Mouse (Mus musculus) heart, embryonic 12.5 days (tissue): ENCODE results near the gene Galnt9. TPM values are rescaled to one million over a fixed set of nuclear protein-coding genes. Genes with fewer than 3 reads are reported as not detected.
A peak's percentile ranks its signal among the peaks of the same experiment; 100 is the strongest.

Source experiments
- ATAC-seq: fragments of 200-750 bp; cut with Nextera tagmentation; 2 replicates; pipeline ENCODE4 v1.8.0; 2017; ENCODE audit warnings: moderate TSS enrichment, moderate library complexity; ENCODE audit not compliant: insufficient number of reproducible peaks, low FRiP score
- H3K27ac ChIP-seq: fragments of 300-500 bp; sonication (generic); 2 replicates; pipeline ENCODE4 v1.5.1; 2016; ENCODE audit warnings: mild to moderate bottlenecking, moderate library complexity; ENCODE audit not compliant: poor library complexity, severe bottlenecking
- H3K27me3 ChIP-seq: fragments of 300-500 bp; sonication (generic); replicated peaks from 2 replicates; pipeline ENCODE4 v1.6.1; 2016; ENCODE audit warnings: mild to moderate bottlenecking, moderate library complexity
- H3K36me3 ChIP-seq: fragments of 300-500 bp; sonication (generic); 2 replicates; pipeline ENCODE4 v1.6.1; 2016; ENCODE audit warnings: mild to moderate bottlenecking, moderate library complexity
- H3K4me1 ChIP-seq: fragments of 300-500 bp; sonication (generic); replicated peaks from 2 replicates; pipeline ENCODE4 v1.6.1; 2016; ENCODE audit warnings: mild to moderate bottlenecking
- H3K4me2 ChIP-seq: fragments of 300-500 bp; sonication (generic); 2 replicates; pipeline ENCODE4 v1.6.1; 2016; ENCODE audit warnings: mild to moderate bottlenecking, moderate library complexity
- H3K4me3 ChIP-seq: fragments of 300-500 bp; sonication (generic); 2 replicates; pipeline ENCODE4 v1.5.1; 2016; ENCODE audit warnings: mild to moderate bottlenecking
- H3K9ac ChIP-seq: fragments of 300-500 bp; sonication (generic); 2 replicates; pipeline ENCODE4 v1.6.1; 2016; ENCODE audit warnings: mild to moderate bottlenecking, moderate library complexity
- H3K9me3 ChIP-seq: fragments of 300-500 bp; sonication (generic); replicated peaks from 2 replicates; pipeline ENCODE4 v1.6.1; 2016; ENCODE audit warnings: mild to moderate bottlenecking, moderate library complexity
- WGBS: fragments of 180-500 bp; shearing (Covaris S2); methylation state at CpG from one replicate; pipeline ENCODE4 v1.1.7; 2016; 5-methylcytosine and 5-hydroxymethylcytosine counted together
- polyA plus RNA-seq: library from polyadenylated mRNA; unstranded; fragments of >200 nt; fragmentation: Nextera tagmentation; extraction: Ambion mirVana; gene quantifications from 2 replicates; pipeline ENCODE4 v1.2.1, GENCODE M21; 2016

Galnt9 gene
- polyA plus RNA-seq, 1 experiment from 2014 or later, result not detected

DNA sequence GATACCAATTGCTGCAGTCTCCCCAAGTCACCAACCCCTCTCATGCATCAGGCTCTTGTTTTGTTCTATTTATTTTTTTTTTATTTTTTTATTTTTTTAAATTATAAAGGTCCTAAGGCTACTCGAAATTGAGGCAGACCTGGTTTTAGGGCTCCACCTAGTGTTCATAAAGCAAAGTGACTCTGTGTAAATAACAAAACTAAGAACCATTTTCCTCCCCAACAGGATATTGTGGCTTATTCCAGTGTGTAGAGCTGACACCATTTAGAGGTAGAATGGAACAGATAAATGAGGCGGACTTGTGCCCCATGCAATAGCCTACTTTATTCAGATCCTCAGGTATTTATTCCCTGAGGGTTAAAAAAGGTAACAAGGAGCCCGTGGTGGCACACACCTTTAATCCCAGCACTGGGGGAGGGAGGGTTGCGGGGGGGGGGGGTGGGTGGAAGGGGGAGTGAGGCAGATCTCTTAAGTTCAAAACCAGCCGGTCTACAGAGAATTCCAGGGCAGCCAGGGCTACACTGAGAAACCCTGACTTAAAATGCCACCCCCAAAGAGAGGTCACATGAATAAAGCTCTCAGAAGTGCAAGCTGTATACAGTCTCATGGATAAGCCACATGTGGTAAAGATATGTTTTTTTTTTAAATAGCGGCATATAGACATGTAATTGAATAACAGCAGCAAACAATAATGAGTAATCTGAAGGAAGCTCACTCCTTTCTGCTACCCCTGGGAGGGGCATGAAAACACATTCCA, 92.0 kb downstream of the Galnt9 start:
- Histone ChIP-seq H3K4me1 (no peaks in the 10 kb centered on the region), H3K27me3 (no peaks in the 10 kb centered on the region; the same call in 1 of the 2 replicates), H3K36me3 (no peaks in the 10 kb centered on the region), H3K9ac (no peak overlapping the region), H3K9me3 (no peaks in the 10 kb centered on the region), H3K4me2 (no peak overlapping the region), H3K27ac (no peak overlapping the region), H3K4me3 (no peak overlapping the region)
- no peak for ATAC-seq
- 36% methylated on average over 6 of the region's 6 CpGs for WGBS

DNA sequence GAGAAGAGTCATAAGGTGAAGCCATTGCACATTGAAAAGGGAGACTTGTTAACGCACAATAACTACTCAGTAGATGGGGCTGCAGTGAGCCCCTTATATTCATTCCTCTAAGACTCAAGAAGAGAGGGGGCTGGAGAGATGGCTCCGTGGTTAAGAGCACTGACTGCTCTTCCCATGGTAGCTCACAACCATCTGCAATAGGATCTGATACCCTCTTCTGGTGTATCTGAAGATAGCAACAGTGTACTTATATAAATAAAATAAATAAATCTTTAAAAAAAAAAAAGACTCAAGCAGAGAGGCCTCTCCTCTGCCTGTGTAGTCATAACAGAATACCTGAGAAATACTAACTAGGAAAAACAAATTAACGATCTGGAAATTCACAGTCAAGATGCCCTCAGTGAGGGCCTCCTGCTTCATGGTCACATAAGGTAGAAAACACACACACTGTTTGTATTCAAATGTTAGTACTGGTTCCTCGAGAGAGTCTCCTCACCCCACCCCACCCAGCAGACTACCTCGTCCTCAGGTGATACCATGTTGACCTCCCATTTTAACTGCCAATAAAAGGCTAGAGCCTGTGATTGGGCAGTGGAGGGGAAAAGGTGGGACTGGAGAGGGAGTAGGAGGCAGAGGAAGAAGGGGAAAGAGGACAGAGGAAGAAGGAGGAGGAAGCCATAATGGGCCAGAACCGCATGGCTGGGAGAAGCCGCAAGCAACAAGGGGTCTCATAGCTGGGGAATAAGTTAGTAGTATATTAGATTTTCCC, 94.3 kb downstream of the Galnt9 start:
- 0 out of 2 replicates have a peak, but pooled peaks cover 5% of the 10 kb centered on the region for H3K9me3 ChIP-seq
- WGBS, result 73% methylated on average over 7 of the region's 7 CpGs
- no peak overlapping the region for H3K4me3 ChIP-seq
- H3K36me3 ChIP-seq, result no peaks in the 10 kb centered on the region
- no peak for ATAC-seq
- H3K4me1 ChIP-seq, result no peaks in the 10 kb centered on the region
- H3K4me2 ChIP-seq, result no peak overlapping the region
- no peaks in the 10 kb centered on the region for H3K27me3 ChIP-seq
- H3K9ac ChIP-seq, result no peak overlapping the region
- no peak overlapping the region for H3K27ac ChIP-seq

DNA sequence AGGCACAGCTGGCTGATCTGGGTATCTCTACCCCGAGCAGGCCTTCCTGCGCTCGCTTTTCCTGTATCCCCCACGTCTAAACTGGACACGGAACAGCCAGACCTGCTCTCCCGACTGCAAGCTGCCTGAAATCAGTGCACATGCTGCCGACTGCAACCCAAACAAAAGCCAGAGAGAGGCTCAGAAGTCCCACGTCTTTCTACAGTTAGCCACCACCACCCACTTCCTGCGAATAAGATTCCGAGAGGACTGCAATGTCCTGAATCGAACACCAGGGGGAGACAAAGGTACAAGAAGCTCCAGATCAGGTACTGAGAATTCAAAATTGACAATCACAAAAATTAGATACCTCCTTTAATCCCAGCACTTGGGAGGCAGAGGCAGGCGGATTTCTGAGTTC, 95.3 kb downstream of the Galnt9 start:
- H3K4me2 ChIP-seq, result peak overlapping the region; percentile 57
- H3K4me1 ChIP-seq, result no peaks in the 10 kb centered on the region
- no peaks in the 10 kb centered on the region for H3K27me3 ChIP-seq
- H3K36me3 ChIP-seq, result no peaks in the 10 kb centered on the region
- ATAC-seq, result no peak
- peak overlapping the region; percentile 20; the same call in 1 of the 2 replicates for H3K4me3 ChIP-seq
- 17% methylated on average over 12 of the region's 12 CpGs for WGBS
- H3K9ac ChIP-seq, result no peak overlapping the region
- H3K27ac ChIP-seq, result no peak overlapping the region
- 0 out of 2 replicates have a peak, but pooled peaks cover 5% of the 10 kb centered on the region for H3K9me3 ChIP-seq

DNA sequence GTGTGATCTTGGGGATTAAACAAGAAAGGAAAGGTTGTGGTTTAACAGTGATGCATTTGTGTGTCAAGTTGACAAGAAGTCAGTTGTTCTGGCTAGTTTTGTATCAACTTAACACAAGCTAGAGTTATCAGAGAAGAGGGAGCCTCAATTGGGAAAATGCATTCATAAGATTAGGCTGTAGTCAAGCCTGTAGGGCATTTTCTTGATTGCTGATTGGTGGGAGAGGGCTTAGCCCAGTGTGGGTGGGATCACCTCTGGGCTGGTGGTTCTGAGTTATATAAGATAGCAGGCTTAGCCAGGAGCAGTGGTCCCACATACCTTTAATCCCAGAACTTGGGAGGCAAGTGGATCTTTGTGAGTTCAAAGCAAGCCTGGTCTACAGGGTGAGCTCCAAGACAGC, 102.2 kb downstream of the Galnt9 start:
- no peak overlapping the region for H3K27ac ChIP-seq
- no peak overlapping the region for H3K4me2 ChIP-seq
- peaks cover 59% of the 10 kb centered on the region for H3K36me3 ChIP-seq
- no peak for ATAC-seq
- no peaks in the 10 kb centered on the region for H3K27me3 ChIP-seq
- 0 out of 2 replicates have a peak, but pooled peaks cover 5% of the 10 kb centered on the region for H3K9me3 ChIP-seq
- no peak overlapping the region for H3K9ac ChIP-seq
- H3K4me3 ChIP-seq, result no peak overlapping the region
- no peaks in the 10 kb centered on the region for H3K4me1 ChIP-seq

DNA sequence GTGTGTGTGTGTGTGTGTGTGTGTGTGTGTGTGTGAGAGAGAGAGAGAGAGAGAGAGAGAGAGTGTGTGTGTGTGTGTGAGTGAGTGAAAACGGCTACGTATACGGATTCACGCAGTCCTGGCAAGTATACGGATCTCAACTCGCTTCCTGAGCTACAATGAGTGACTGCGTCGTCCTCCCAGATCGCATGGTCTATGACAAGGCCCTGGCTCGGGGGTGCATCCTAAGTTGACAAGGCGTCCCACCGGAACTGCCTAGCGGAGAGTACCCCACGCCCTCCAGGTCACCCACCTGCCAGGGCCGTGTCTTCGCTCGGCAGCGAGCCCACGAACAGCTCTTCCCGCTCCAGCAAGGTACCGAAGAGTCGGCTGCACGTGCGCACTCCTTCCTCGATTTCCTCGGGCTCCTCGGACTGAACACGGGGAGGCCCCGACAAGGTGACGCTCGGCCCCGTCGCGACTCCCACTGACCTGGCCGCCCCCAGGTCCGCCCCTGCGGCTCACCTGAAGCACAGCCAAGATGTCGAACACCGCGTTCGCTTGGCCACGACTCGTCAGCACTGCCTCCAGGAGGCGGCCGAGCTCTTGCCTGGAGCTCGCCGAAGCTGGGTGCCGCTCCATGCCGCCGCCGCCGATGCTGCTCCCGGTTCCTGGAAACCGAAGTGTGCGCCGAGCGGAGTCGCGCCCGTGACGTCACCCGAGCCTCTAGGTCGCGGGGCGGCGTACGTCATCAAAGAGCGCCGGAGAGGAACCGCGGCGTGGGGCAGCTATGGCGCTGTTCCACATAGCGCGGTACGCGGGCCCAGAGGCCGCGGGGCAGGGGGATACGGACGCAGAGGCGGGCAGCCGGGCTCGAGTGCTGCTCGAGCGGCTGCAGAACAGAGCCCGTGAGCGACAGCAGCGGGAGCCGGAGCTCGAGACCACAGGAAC, 108.8 kb downstream of the Galnt9 start, which contains the start of the genes Noc4l and Ddx51:
Noc4l (minus strand) TSS at position 699 of the 930 bp plus-strand sequence.
Ddx51 (plus strand) TSS at position 733 of the 930 bp plus-strand sequence.
- Histone ChIP-seq H3K27me3 (no peaks in the 10 kb centered on the region), H3K36me3 (peaks cover 72% of the 10 kb centered on the region), H3K4me3 (peak within 1 kb of the TSS; percentile 96), H3K4me1 (peaks cover 16% of the 10 kb centered on the region), H3K4me2 (peak within 1 kb of the TSS; percentile 96), H3K9ac (peak within 1 kb of the TSS; percentile 84), H3K27ac (no peak within 1 kb of the TSS), H3K9me3 (no peaks in the 10 kb centered on the region)
- under 1% methylated on average over 91 of the region's 91 CpGs for WGBS
- ATAC-seq, result peak; percentile 83

DNA sequence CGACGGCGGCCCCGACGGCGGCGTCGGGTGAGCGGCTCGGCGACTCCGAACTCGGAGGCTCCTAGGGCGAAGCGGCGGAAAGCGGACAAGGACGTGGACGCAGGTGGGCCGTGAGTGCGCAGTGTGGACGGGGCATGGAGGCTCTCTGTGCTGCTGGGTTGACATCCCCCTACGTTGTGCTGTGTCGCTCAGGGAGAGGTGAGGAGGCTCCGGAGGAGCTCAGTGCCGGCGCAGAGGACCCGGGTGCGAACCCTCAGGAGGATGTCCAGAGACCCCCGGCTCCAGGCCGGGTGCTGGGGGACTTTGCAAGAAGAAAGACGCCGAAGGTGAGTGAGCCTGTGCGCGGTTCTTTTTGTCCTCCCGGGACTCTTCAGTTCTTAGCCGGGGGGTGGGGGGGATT, 109.5 kb downstream of the Galnt9 start:
- Histone ChIP-seq H3K4me2 (peak overlapping the region; percentile 96), H3K9ac (peak overlapping the region; percentile 84), H3K9me3 (no peaks in the 10 kb centered on the region), H3K36me3 (peaks cover 72% of the 10 kb centered on the region), H3K4me1 (peaks cover 16% of the 10 kb centered on the region), H3K27me3 (no peaks in the 10 kb centered on the region), H3K27ac (no peak overlapping the region), H3K4me3 (peak overlapping the region; percentile 96)
- 1% methylated on average over 37 of the region's 37 CpGs for WGBS
- peak; percentile 36; the same call in 1 of the 2 replicates for ATAC-seq

DNA sequence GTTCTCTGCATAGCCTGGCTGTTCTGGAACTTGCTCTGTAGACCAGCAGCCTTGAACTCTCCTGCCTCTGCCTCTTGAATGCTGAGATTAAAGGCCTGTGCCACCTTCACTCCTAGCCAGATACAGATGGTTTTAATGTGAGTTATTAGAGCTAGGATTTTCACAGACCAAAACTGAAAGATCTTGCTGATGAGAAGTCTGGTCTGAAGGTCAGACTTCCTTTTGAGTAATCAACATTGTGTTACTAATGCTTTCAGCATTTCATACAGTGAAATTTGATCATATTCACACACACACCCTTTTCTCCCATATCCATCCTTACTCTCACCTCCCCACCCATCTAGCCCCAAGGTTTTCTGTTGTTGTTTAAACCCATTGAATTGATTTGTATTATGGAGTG, 115.5 kb downstream of the Galnt9 start:
- no peak overlapping the region for H3K4me2 ChIP-seq
- no peaks in the 10 kb centered on the region for H3K27me3 ChIP-seq
- H3K4me1 ChIP-seq, result no peaks in the 10 kb centered on the region
- ATAC-seq, result no peak
- no peak overlapping the region for H3K27ac ChIP-seq
- no peak overlapping the region for H3K9ac ChIP-seq
- H3K36me3 ChIP-seq, result peaks cover 86% of the 10 kb centered on the region
- no peaks in the 10 kb centered on the region for H3K9me3 ChIP-seq
- H3K4me3 ChIP-seq, result no peak overlapping the region

DNA sequence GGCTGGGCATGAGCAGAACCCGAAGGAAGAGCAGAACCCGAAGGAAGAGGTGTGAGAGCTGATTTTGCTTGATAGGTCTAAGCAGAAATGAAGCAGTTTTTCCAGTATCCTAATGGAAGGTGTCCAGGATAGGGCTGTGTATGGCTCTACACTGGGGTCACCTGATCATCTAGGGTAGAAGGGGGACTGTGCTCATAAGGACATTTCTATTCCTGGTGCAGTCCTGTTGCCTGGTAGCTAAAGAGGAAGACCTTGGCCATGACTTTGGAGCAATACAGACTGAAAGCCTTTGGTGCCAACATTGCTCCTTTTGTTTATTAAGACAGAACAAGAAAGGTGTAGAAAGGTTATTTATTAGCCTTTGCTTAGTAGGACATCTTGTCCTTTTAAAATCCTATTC, 119.9 kb downstream of the Galnt9 start:
- H3K4me1 ChIP-seq, result no peaks in the 10 kb centered on the region
- H3K4me3 ChIP-seq, result no peak overlapping the region
- no peak overlapping the region for H3K9ac ChIP-seq
- H3K27ac ChIP-seq, result no peak overlapping the region
- H3K4me2 ChIP-seq, result no peak overlapping the region
- H3K36me3 ChIP-seq, result peaks cover 85% of the 10 kb centered on the region
- H3K9me3 ChIP-seq, result no peaks in the 10 kb centered on the region
- 89% methylated on average over 2 of the region's 2 CpGs for WGBS
- no peaks in the 10 kb centered on the region for H3K27me3 ChIP-seq
- ATAC-seq, result no peak

DNA sequence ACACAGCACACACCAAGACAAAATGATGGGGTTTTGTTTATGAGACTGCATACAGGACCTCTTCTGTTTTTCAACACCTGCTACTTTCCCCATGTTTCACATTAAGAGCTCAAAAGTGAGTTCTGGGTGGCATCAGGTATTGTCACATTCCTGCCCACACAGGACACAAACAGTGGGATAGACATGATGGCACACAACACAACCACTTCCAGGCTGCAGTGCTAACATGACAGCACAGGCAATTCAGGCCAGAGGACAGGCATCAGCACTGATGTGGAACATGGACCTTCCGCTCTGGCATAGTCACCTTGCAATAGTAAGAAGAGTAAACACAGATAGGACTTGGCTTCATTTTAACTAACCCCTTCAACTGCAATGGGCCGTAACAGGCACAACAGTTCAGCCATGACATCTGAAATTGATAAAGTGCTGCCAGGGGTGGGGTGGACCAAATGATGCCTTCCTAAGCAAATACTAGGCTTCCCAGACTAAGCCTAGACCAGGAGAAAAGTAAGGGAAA, 120.7 kb downstream of the Galnt9 start:
- Histone ChIP-seq H3K27ac (no peak overlapping the region), H3K36me3 (peaks cover 85% of the 10 kb centered on the region), H3K27me3 (no peaks in the 10 kb centered on the region), H3K4me1 (no peaks in the 10 kb centered on the region), H3K4me2 (no peak overlapping the region), H3K9me3 (no peaks in the 10 kb centered on the region), H3K4me3 (no peak overlapping the region), H3K9ac (no peak overlapping the region)
- 89% methylated on average over 2 of the region's 2 CpGs for WGBS
- no peak for ATAC-seq

DNA sequence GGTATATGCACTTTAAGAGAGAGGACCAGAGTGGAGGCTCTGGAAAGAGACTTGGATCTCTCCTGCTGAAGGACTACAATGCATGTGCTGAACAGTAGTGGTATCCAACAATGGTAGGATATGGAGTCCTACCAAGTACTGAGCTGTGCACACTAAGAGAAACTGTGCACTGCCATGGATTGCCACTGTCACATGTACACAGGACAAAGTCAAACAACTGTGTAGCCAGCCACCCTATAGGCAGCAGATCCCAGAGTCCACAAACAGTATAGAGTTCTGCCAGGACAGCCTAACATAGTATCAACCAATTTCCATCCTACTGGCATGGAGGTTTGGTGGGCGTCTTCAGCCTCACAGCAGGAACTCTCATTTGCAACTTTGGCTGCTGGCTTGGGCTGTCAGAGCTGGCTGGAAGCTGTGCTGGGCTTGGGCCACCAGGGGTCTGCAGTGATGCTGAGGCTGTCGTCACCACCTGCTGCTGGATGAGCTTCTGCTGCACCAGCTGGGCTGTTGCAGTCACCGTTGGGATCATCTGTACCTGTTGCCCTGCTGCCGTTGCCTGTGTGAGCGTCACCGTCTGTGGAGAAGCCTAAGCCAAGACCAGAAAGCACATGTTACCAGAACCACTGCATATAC, 121.4 kb downstream of the Galnt9 start:
- H3K9ac ChIP-seq, result no peak overlapping the region
- no peak for ATAC-seq

More for the DNA sequence above, 121.4 kb downstream of the Galnt9 start:
- Histone ChIP-seq H3K36me3 (peaks cover 86% of the 10 kb centered on the region), H3K9me3 (no peaks in the 10 kb centered on the region), H3K4me1 (no peaks in the 10 kb centered on the region), H3K27me3 (no peaks in the 10 kb centered on the region), H3K4me3 (no peak overlapping the region), H3K27ac (no peak overlapping the region), H3K4me2 (no peak overlapping the region)
- WGBS, result 68% methylated on average over 6 of the region's 6 CpGs
